Mouse (Mus musculus) hindbrain, embryonic 12.5 days (tissue): Measurements from ENCODE around the gene Lyrm4. TPM values are rescaled to one million over a fixed set of nuclear protein-coding genes. Genes with fewer than 3 reads are reported as not detected.
"Not testable (repeated sequence)": the region's sequence is repeated elsewhere in the genome, so short reads cannot be mapped to it uniquely, and the experiment has no call there.

Experiments used
- ATAC-seq: fragments of 200-750 bp; cut with Nextera tagmentation; 2 replicates; pipeline ENCODE4 v1.8.0; 2017; ENCODE audit warnings: moderate TSS enrichment; ENCODE audit not compliant: low FRiP score
- H3K27ac ChIP-seq: fragments of 300-500 bp; sonication (generic); 2 replicates; pipeline ENCODE4 v1.5.1; 2016; ENCODE audit warnings: mild to moderate bottlenecking
- H3K27me3 ChIP-seq: fragments of 300-500 bp; sonication (generic); 2 replicates; pipeline ENCODE4 v1.6.1; 2016; ENCODE audit warnings: mild to moderate bottlenecking
- H3K36me3 ChIP-seq: fragments of 300-500 bp; sonication (generic); 2 replicates; pipeline ENCODE4 v1.6.1; 2016; ENCODE audit warnings: mild to moderate bottlenecking
- H3K4me1 ChIP-seq: fragments of 300-500 bp; sonication (generic); 2 replicates; pipeline ENCODE4 v1.6.1; 2016
- H3K4me2 ChIP-seq: fragments of 300-500 bp; sonication (generic); replicated peaks from 2 replicates; pipeline ENCODE4 v1.6.1; 2016; ENCODE audit warnings: mild to moderate bottlenecking
- H3K4me3 ChIP-seq: fragments of 300-500 bp; sonication (generic); 2 replicates; pipeline ENCODE4 v1.5.1; 2016; ENCODE audit warnings: mild to moderate bottlenecking
- H3K9ac ChIP-seq: fragments of 300-500 bp; sonication (generic); 2 replicates; pipeline ENCODE4 v1.6.1; 2016; ENCODE audit warnings: mild to moderate bottlenecking, moderate library complexity
- H3K9me3 ChIP-seq: fragments of 300-500 bp; sonication (generic); replicated peaks from 2 replicates; pipeline ENCODE4 v1.6.1; 2016; ENCODE audit warnings: mild to moderate bottlenecking
- WGBS: fragments of 180-500 bp; shearing (Covaris S2); methylation state at CpG from one replicate; pipeline ENCODE4 v1.1.7; 2016; 5-methylcytosine and 5-hydroxymethylcytosine counted together
- polyA plus RNA-seq: library from polyadenylated mRNA; unstranded; fragments of >200 nt; fragmentation: Nextera tagmentation; extraction: Ambion mirVana; gene quantifications from 2 replicates; pipeline ENCODE4 v1.2.1, GENCODE M21; 2016

The Lyrm4 gene
- polyA plus RNA-seq, 1 experiment from 2014 or later = 23.3 TPM

GRCm38 (mm10) chr13:36018017-36018416 is 99.3 kb downstream of the Lyrm4 start:
- no peak overlapping the region for H3K4me2 ChIP-seq
- H3K27ac ChIP-seq = no peak overlapping the region
- no peak for ATAC-seq
- no peak overlapping the region for H3K9ac ChIP-seq
- no peaks in the 10 kb centered on the region for H3K27me3 ChIP-seq
- H3K36me3 ChIP-seq = no peaks in the 10 kb centered on the region
- H3K4me3 ChIP-seq = no peak overlapping the region
- 89% methylated on average over 2 of the region's 2 CpGs for WGBS
- no peaks in the 10 kb centered on the region for H3K9me3 ChIP-seq
- peaks cover 12% of the 10 kb centered on the region for H3K4me1 ChIP-seq

- H3K27ac ChIP-seq = no peak overlapping the region
- H3K9ac ChIP-seq = no peak overlapping the region
- H3K4me1 ChIP-seq = peaks cover 12% of the 10 kb centered on the region
- WGBS = 74% methylated on average over 3 of the region's 3 CpGs
- ATAC-seq = no peak
- H3K36me3 ChIP-seq = no peaks in the 10 kb centered on the region
- H3K4me2 ChIP-seq = no peak overlapping the region
- H3K27me3 ChIP-seq = no peaks in the 10 kb centered on the region
- H3K4me3 ChIP-seq = no peak overlapping the region
- no peaks in the 10 kb centered on the region for H3K9me3 ChIP-seq
These were observed 101.7 kb downstream of the Lyrm4 start for GRCm38 (mm10) chr13:36015636-36016035.

- 72% methylated on average over 2 of the region's 2 CpGs for WGBS
- no peak for ATAC-seq
- Histone ChIP-seq H3K4me1 (no peaks in the 10 kb centered on the region), H3K4me3 (no peak overlapping the region), H3K4me2 (no peak overlapping the region), H3K27me3 (no peaks in the 10 kb centered on the region), H3K9me3 (no peaks in the 10 kb centered on the region), H3K9ac (no peak overlapping the region), H3K27ac (no peak overlapping the region), H3K36me3 (no peaks in the 10 kb centered on the region)
These were observed 107.3 kb downstream of the Lyrm4 start for GRCm38 (mm10) chr13:36009981-36010380.

GRCm38 (mm10) chr13:36000798-36001197 is 116.5 kb downstream of the Lyrm4 start:
- H3K4me3 ChIP-seq = no peak overlapping the region
- H3K4me1 ChIP-seq = peaks cover 2% of the 10 kb centered on the region; the same call in 1 of the 2 replicates
- H3K27ac ChIP-seq = no peak overlapping the region
- H3K9me3 ChIP-seq = no peaks in the 10 kb centered on the region
- no peak overlapping the region for H3K9ac ChIP-seq
- WGBS = 66% methylated on average over 1 of the region's 1 CpGs
- no peak for ATAC-seq
- no peaks in the 10 kb centered on the region for H3K27me3 ChIP-seq
- H3K4me2 ChIP-seq = no peak overlapping the region
- no peaks in the 10 kb centered on the region for H3K36me3 ChIP-seq

GRCm38 (mm10) chr13:35997606-35998005 is 119.7 kb downstream of the Lyrm4 start:
- H3K27ac ChIP-seq = no peak overlapping the region
- H3K9me3 ChIP-seq = no peaks in the 10 kb centered on the region
- no peaks in the 10 kb centered on the region for H3K36me3 ChIP-seq
- no peak overlapping the region for H3K9ac ChIP-seq
- no peaks in the 10 kb centered on the region for H3K27me3 ChIP-seq
- no peak for ATAC-seq
- H3K4me2 ChIP-seq = no peak overlapping the region
- no peak overlapping the region for H3K4me3 ChIP-seq
- 90% methylated on average over 4 of the region's 4 CpGs for WGBS
- H3K4me1 ChIP-seq = peaks cover 3% of the 10 kb centered on the region; the same call in 1 of the 2 replicates

- H3K27me3 ChIP-seq = no peaks in the 10 kb centered on the region
- H3K27ac ChIP-seq = no peak overlapping the region
- 37% methylated on average over 2 of the region's 2 CpGs for WGBS
- no peaks in the 10 kb centered on the region for H3K36me3 ChIP-seq
- peaks cover 3% of the 10 kb centered on the region; the same call in 1 of the 2 replicates for H3K4me1 ChIP-seq
- H3K4me2 ChIP-seq = no peak overlapping the region
- H3K4me3 ChIP-seq = no peak overlapping the region
- H3K9ac ChIP-seq = no peak overlapping the region
- H3K9me3 ChIP-seq = no peaks in the 10 kb centered on the region
- no peak for ATAC-seq
These were observed 121.5 kb downstream of the Lyrm4 start for GRCm38 (mm10) chr13:35995696-35996426.

- no peak for ATAC-seq
- 58% methylated on average over 3 of the region's 3 CpGs for WGBS
- peaks cover 3% of the 10 kb centered on the region; the same call in 1 of the 2 replicates for H3K4me1 ChIP-seq
- H3K36me3 ChIP-seq = no peaks in the 10 kb centered on the region
- H3K27ac ChIP-seq = no peak overlapping the region
- no peaks in the 10 kb centered on the region for H3K27me3 ChIP-seq
- no peaks in the 10 kb centered on the region for H3K9me3 ChIP-seq
- H3K4me3 ChIP-seq = no peak overlapping the region
- H3K9ac ChIP-seq = no peak overlapping the region
- no peak overlapping the region for H3K4me2 ChIP-seq
These were observed 122.1 kb downstream of the Lyrm4 start for GRCm38 (mm10) chr13:35995231-35995630.

- H3K36me3 ChIP-seq = no peaks in the 10 kb centered on the region
- 85% methylated on average over 8 of the region's 8 CpGs for WGBS
- H3K4me3 ChIP-seq = no peak overlapping the region
- ATAC-seq = no peak
- no peaks in the 10 kb centered on the region for H3K27me3 ChIP-seq
- no peak overlapping the region for H3K4me2 ChIP-seq
- no peak overlapping the region for H3K27ac ChIP-seq
- H3K4me1 ChIP-seq = peaks cover 3% of the 10 kb centered on the region; the same call in 1 of the 2 replicates
- H3K9ac ChIP-seq = no peak overlapping the region
- H3K9me3 ChIP-seq = no peaks in the 10 kb centered on the region
These were observed 123.3 kb downstream of the Lyrm4 start for GRCm38 (mm10) chr13:35994067-35994466.

- H3K27ac ChIP-seq, ATAC-seq, H3K4me1 ChIP-seq, H3K4me3 ChIP-seq, H3K4me2 ChIP-seq, H3K36me3 ChIP-seq, H3K27me3 ChIP-seq, H3K9ac ChIP-seq, H3K9me3 ChIP-seq: not testable (repeated sequence)
- 98% methylated on average over 21 of the region's 21 CpGs for WGBS
These were observed 126.1 kb downstream of the Lyrm4 start for GRCm38 (mm10) chr13:35991185-35991584.

- WGBS = 85% methylated on average over 3 of the region's 3 CpGs
- ATAC-seq = no peak
- no peak overlapping the region for H3K4me2 ChIP-seq
These were observed 128.0 kb downstream of the Lyrm4 start for GRCm38 (mm10) chr13:35989329-35989728.

GRCm38 (mm10) chr13:35982985-35983384 is 134.3 kb downstream of the Lyrm4 start:
- Histone ChIP-seq H3K4me2 (no peak overlapping the region), H3K4me3 (no peak overlapping the region), H3K9me3 (no peaks in the 10 kb centered on the region), H3K4me1 (peaks cover 8% of the 10 kb centered on the region), H3K9ac (no peak overlapping the region), H3K27ac (no peak overlapping the region), H3K36me3 (peaks cover 11% of the 10 kb centered on the region), H3K27me3 (no peaks in the 10 kb centered on the region)
- no peak for ATAC-seq
- 91% methylated on average over 6 of the region's 6 CpGs for WGBS

More at GRCm38 (mm10) chr13:35989329-35989728, 128.0 kb downstream of the Lyrm4 start:
- H3K4me1 ChIP-seq = no peaks in the 10 kb centered on the region
- no peaks in the 10 kb centered on the region for H3K9me3 ChIP-seq
- no peaks in the 10 kb centered on the region for H3K36me3 ChIP-seq
- H3K9ac ChIP-seq = no peak overlapping the region
- no peaks in the 10 kb centered on the region for H3K27me3 ChIP-seq
- no peak overlapping the region for H3K27ac ChIP-seq
- no peak overlapping the region for H3K4me3 ChIP-seq

GRCm38 (mm10) chr13:35980471-35980870 is 136.9 kb downstream of the Lyrm4 start:
- H3K27me3 ChIP-seq = no peaks in the 10 kb centered on the region
- no peak overlapping the region for H3K27ac ChIP-seq
- H3K4me1 ChIP-seq = peaks cover 8% of the 10 kb centered on the region
- no peak for ATAC-seq
- H3K9ac ChIP-seq = no peak overlapping the region
- 42% methylated on average over 4 of the region's 4 CpGs for WGBS
- H3K36me3 ChIP-seq = peaks cover 18% of the 10 kb centered on the region
- H3K4me2 ChIP-seq = no peak overlapping the region
- H3K9me3 ChIP-seq = no peaks in the 10 kb centered on the region
- H3K4me3 ChIP-seq = no peak overlapping the region

GRCm38 (mm10) chr13:35976912-35977311 is 140.4 kb downstream of the Lyrm4 start:
- Histone ChIP-seq H3K4me2 (no peak overlapping the region), H3K27ac (no peak overlapping the region), H3K4me1 (peaks cover 8% of the 10 kb centered on the region), H3K9me3 (no peaks in the 10 kb centered on the region), H3K9ac (no peak overlapping the region), H3K36me3 (peaks cover 18% of the 10 kb centered on the region), H3K4me3 (no peak overlapping the region), H3K27me3 (no peaks in the 10 kb centered on the region)
- WGBS = 93% methylated on average over 7 of the region's 7 CpGs
- no peak for ATAC-seq
